Mouse (Mus musculus) adrenal gland, postnatal 25 days (tissue): Measurements from ENCODE around the gene Mthfsl. TPM values are rescaled to one million over a fixed set of nuclear protein-coding genes. Genes with fewer than 3 reads are reported as not detected.
"Not testable (repeated sequence)": the region's sequence is repeated elsewhere in the genome, so short reads cannot be mapped to it uniquely, and the experiment has no call there.

Experiments
- DNase-seq: peaks from one replicate; pipeline ENCODE4 v3.0.0; 2021; ENCODE audit warnings: mixed read lengths
- total RNA-seq: library from RNA; stranded (reverse); gene quantifications from 2 replicates; pipeline ENCODE4 v1.2.3, GENCODE M21; 2021

The Mthfsl gene
- total RNA-seq, 1 experiment from 2014 or later: 42.0 TPM

- not testable (repeated sequence) for DNase-seq
Measured at GRCm38 (mm10) chr9:88691307-88691706, 28.8 kb downstream of the Mthfsl start.

GRCm38 (mm10) chr9:88689451-88689850, 30.6 kb downstream of the Mthfsl start:
- DNase-seq: not testable (repeated sequence)

- not testable (repeated sequence) for DNase-seq
Measured at GRCm38 (mm10) chr9:88686719-88687118, 33.4 kb downstream of the Mthfsl start.

GRCm38 (mm10) chr9:88658341-88658740, 61.8 kb downstream of the Mthfsl start:
- DNase-seq: not testable (repeated sequence)

GRCm38 (mm10) chr9:88650742-88651141, 69.4 kb downstream of the Mthfsl start:
- DNase-seq: not testable (repeated sequence)

Other genes starting within 250 kb of the Mthfsl start
- gene Syncrip, start 237.7 kb downstream of the Mthfsl start, total RNA-seq: 88.2 and 96.1 TPM in 2 replicates
- 10.6 and 11.1 TPM in 2 replicates for gene Zfp949, start 172.3 kb downstream of the Mthfsl start, total RNA-seq
- 0.97 TPM in 1 of 2 replicates, not detected in the other for gene Trim43a, start 139.4 kb downstream of the Mthfsl start, total RNA-seq
- not detected in 2 replicates for gene Bcl2a1d, start 11.6 kb upstream of the Mthfsl start, total RNA-seq
- gene Trim43c, start 118.9 kb upstream of the Mthfsl start, total RNA-seq: not detected in 2 replicates
- gene Bcl2a1a, start 236.6 kb upstream of the Mthfsl start, total RNA-seq: 0.79 TPM in 1 of 2 replicates, not detected in the other